Mouse (Mus musculus) adrenal gland, postnatal 14 days (tissue): ENCODE data around the gene Asb10. TPM values are rescaled to one million over a fixed set of nuclear protein-coding genes. Genes with fewer than 3 reads are reported as not detected.

Experiments
- DNase-seq: peaks from one replicate; pipeline ENCODE4 v3.0.0; 2021; ENCODE audit warnings: mixed read lengths
- total RNA-seq: library from RNA; stranded (reverse); gene quantifications from 2 replicates; pipeline ENCODE4 v1.2.3, GENCODE M21; 2021

The Asb10 gene
- total RNA-seq, 1 experiment from 2014 or later, result 0.15 TPM

- DNase-seq, result no peak
Observed at GRCm38 (mm10) chr5:24490413-24490920, 50.3 kb downstream of the Asb10 start.

DNA sequence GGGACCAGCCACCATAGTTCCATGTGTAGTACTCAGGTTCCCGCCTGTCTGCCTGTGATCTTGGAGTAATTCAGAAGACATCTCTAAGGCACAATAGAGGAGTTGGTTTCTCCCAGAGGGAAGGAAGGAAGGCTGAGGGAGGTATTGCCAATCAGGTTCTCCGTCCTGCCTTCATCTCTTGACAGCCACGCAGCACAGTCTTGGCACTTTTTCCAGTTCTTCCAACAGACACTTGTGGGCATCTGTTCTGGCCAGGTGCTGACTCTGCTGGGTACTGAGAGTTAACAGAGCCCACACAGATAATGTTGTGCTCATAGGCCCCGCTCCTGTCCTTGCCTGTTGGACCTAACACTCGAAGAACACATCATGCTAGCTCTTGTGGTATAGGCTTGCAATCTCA, 54.0 kb downstream of the Asb10 start:
- DNase-seq, result no peak

GRCm38 (mm10) chr5:24486097-24486496, 54.7 kb downstream of the Asb10 start:
- peak; percentile 92 for DNase-seq

- DNase-seq, result no peak
Observed at GRCm38 (mm10) chr5:24484963-24485362, 55.8 kb downstream of the Asb10 start.

DNA sequence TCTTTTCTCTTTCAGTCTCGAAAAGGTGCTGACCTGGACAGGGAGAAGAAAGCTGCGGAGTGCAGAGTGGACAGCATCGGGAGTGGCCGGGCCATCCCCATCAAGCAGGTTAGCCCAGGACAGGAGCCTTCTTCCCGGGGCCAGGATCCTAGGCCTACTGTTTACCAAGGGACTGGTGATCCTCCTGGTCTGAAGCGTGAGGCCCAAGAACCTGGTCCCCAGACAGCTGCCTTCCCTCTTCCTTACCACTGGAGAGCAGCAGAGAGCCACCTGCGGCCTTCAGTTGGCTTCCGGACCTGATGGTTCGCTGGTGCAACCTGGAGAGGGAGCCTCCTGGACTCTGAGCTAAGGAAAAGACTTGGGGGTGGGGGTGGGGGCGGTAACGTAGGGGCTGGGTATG, 57.5 kb downstream of the Asb10 start:
- DNase-seq, result peak; percentile 81

Other genes with a start within 250 kb of the Asb10 start
- 10.7 and 11.1 TPM in 2 replicates for gene Kcnh2, start 189.4 kb downstream of the Asb10 start, total RNA-seq
- gene Nos3, start 176.2 kb downstream of the Asb10 start, total RNA-seq, result 16.8 and 18.3 TPM in 2 replicates
- 0.41 and 0.60 TPM in 2 replicates for gene Atg9b, start 148.8 kb downstream of the Asb10 start, total RNA-seq
- 80.9 and 92.2 TPM in 2 replicates for gene Abcb8, start 147.3 kb downstream of the Asb10 start, total RNA-seq
- gene Asic3, start 127.6 kb downstream of the Asb10 start, total RNA-seq, result 1.1 TPM in 1 of 2 replicates, not detected in the other
- gene Cdk5, start 117.4 kb downstream of the Asb10 start, total RNA-seq, result 38.5 and 38.7 TPM in 2 replicates
- 57.6 and 60.5 TPM in 2 replicates for gene Slc4a2, start 117.1 kb downstream of the Asb10 start, total RNA-seq
- 113 and 122 TPM in 2 replicates for gene Fastk, start 95.7 kb downstream of the Asb10 start, total RNA-seq
- 8.6 and 10.6 TPM in 2 replicates for gene Tmub1, start 93.1 kb downstream of the Asb10 start, total RNA-seq
- 64.0 and 72.0 TPM in 2 replicates for gene Agap3, start 88.8 kb downstream of the Asb10 start, total RNA-seq
- gene Gbx1, start 13.8 kb downstream of the Asb10 start, total RNA-seq, result not detected in 2 replicates
- not detected in 2 replicates for gene 4931409K22Rik, start 15.8 kb upstream of the Asb10 start, total RNA-seq
- 59.3 and 67.0 TPM in 2 replicates for gene Abcf2, start 36.5 kb upstream of the Asb10 start, total RNA-seq
- gene Chpf2, start 45.8 kb upstream of the Asb10 start, total RNA-seq, result 32.3 and 44.0 TPM in 2 replicates
- gene Smarcd3, start 83.4 kb upstream of the Asb10 start, total RNA-seq, result 15.5 and 24.3 TPM in 2 replicates
- gene Nub1, start 144.6 kb upstream of the Asb10 start, total RNA-seq, result 45.4 and 50.7 TPM in 2 replicates
- gene Wdr86, start 189.7 kb upstream of the Asb10 start, total RNA-seq, result 1.9 and 2.6 TPM in 2 replicates
- 2.6 and 2.9 TPM in 2 replicates for gene Crygn, start 217.0 kb upstream of the Asb10 start, total RNA-seq